Mouse (Mus musculus) T-helper 1 cell (primary cell): Measurements from ENCODE around the gene Tspan4.

ENCODE experiments used
- in situ Hi-C: fragments of 300-600 bp; cut with MboI, MseI; formaldehyde crosslinking; loops from one replicate; pipeline ENCODE4 v1.15.1; 2025; ENCODE audit warnings: high pct_unique_total_duplicates

Gene Tspan4

GRCm38 (mm10) chr7:141475805-141476158 lies 742 bp downstream of the Tspan4 start:
- in situ Hi-C loops = loop anchor here (10.0 kb wide), 1 partner anchor 909 kb away; the partner anchor contains the start of genes Ctsd and Gm49369

GRCm38 (mm10) chr7:141476226-141476980 lies 1.4 kb downstream of the Tspan4 start:
- in situ Hi-C loops = loop anchor here (10.0 kb wide), 1 partner anchor 908 kb away; the partner anchor contains the start of genes Ctsd and Gm49369

- in situ Hi-C loops = loop anchor here (10.0 kb wide), 1 partner anchor 908 kb away; the partner anchor contains the start of genes Ctsd and Gm49369
Measured at GRCm38 (mm10) chr7:141476981-141477370, 1.9 kb downstream of the Tspan4 start.

- in situ Hi-C loops = loop anchor here (10.0 kb wide), 1 partner anchor 907 kb away; the partner anchor contains the start of genes Ctsd and Gm49369
Measured at GRCm38 (mm10) chr7:141477578-141478269, 2.7 kb downstream of the Tspan4 start.

- in situ Hi-C loops = loop anchor here (10.0 kb wide), 1 partner anchor 906 kb away; the partner anchor contains the start of genes Ctsd and Gm49369
Measured at GRCm38 (mm10) chr7:141478270-141478748, 3.3 kb downstream of the Tspan4 start.

- in situ Hi-C loops = loop anchor here (5.0 kb wide), 1 partner anchor 186 kb away; no protein-coding TSS in a partner anchor
Measured at GRCm38 (mm10) chr7:141480842-141481497, 5.9 kb downstream of the Tspan4 start.

GRCm38 (mm10) chr7:141481498-141482401 lies 6.7 kb downstream of the Tspan4 start:
- in situ Hi-C loops = loop anchor here (5.0 kb wide), 1 partner anchor 186 kb away; no protein-coding TSS in a partner anchor

GRCm38 (mm10) chr7:141482531-141483024 lies 7.5 kb downstream of the Tspan4 start:
- in situ Hi-C loops = loop anchor here (5.0 kb wide), 1 partner anchor 185 kb away; no protein-coding TSS in a partner anchor

GRCm38 (mm10) chr7:141483114-141483653 lies 8.1 kb downstream of the Tspan4 start:
- in situ Hi-C loops = loop anchor here (5.0 kb wide), 1 partner anchor 184 kb away; no protein-coding TSS in a partner anchor

GRCm38 (mm10) chr7:141484186-141485120 lies 9.4 kb downstream of the Tspan4 start:
- in situ Hi-C loops = loop anchor here (5.0 kb wide), 3 partner anchors 38 to 273 kb away; no protein-coding TSS in a partner anchor

GRCm38 (mm10) chr7:141485186-141485585 lies 10.1 kb downstream of the Tspan4 start:
- in situ Hi-C loops = loop anchor here (5.0 kb wide), 2 partner anchors 37 to 272 kb away; no protein-coding TSS in a partner anchor

- in situ Hi-C loops = loop anchor here (5.0 kb wide), 2 partner anchors 37 to 272 kb away; no protein-coding TSS in a partner anchor
Measured at GRCm38 (mm10) chr7:141485606-141486005, 10.6 kb downstream of the Tspan4 start.

- in situ Hi-C loops = loop anchor here (5.0 kb wide), 2 partner anchors 36 to 271 kb away; no protein-coding TSS in a partner anchor
Measured at GRCm38 (mm10) chr7:141486239-141486638, 11.2 kb downstream of the Tspan4 start.

- in situ Hi-C loops = loop anchor here (5.0 kb wide), 2 partner anchors 35 to 270 kb away; no protein-coding TSS in a partner anchor
Measured at GRCm38 (mm10) chr7:141487141-141487540, 12.1 kb downstream of the Tspan4 start.

- in situ Hi-C loops = no loop called here
Measured at GRCm38 (mm10) chr7:141491151-141491550, 16.1 kb downstream of the Tspan4 start.

GRCm38 (mm10) chr7:141492738-141493137 lies 17.7 kb downstream of the Tspan4 start:
- in situ Hi-C loops = no loop called here

GRCm38 (mm10) chr7:141493729-141494128 lies 18.7 kb downstream of the Tspan4 start:
- in situ Hi-C loops = no loop called here

- in situ Hi-C loops = no loop called here
Measured at GRCm38 (mm10) chr7:141495379-141495778, 20.3 kb downstream of the Tspan4 start.
